Mouse (Mus musculus) heart, adult 18-20 months (tissue): ENCODE results near the gene Limch1. TPM values are rescaled to one million over a fixed set of nuclear protein-coding genes. Genes with fewer than 3 reads are reported as not detected.
A peak's percentile ranks its signal among the peaks of the same experiment; 100 is the strongest.

ENCODE experiments used
- DNase-seq, 2 experiments: peaks; one replicate each; pipeline ENCODE4 v3.0.0; 2021 to 2022; ENCODE audit warnings: mixed read lengths in 1 of 2
- total RNA-seq, 2 experiments: library from RNA; stranded (reverse); gene quantifications; 2 replicates each; pipeline ENCODE4 v1.2.3; 2021

The Limch1 gene
- total RNA-seq, 2 experiments from 2014 or later, result 237 to 240 TPM

- no peak for DNase-seq
Observed at GRCm38 (mm10) chr5:66876018-66876805, 130.6 kb downstream of the Limch1 start.

- DNase-seq, result no peak
Observed at GRCm38 (mm10) chr5:66877066-66877465, 131.4 kb downstream of the Limch1 start.

- DNase-seq, result no peak
Observed at GRCm38 (mm10) chr5:66881901-66882341, 136.3 kb downstream of the Limch1 start.

- DNase-seq, result no peak
Observed at GRCm38 (mm10) chr5:66882718-66883117, 137.1 kb downstream of the Limch1 start.

- peak in 1 of 2 experiments; percentile 66 for DNase-seq
Observed at GRCm38 (mm10) chr5:66884505-66884904, 138.9 kb downstream of the Limch1 start.

GRCm38 (mm10) chr5:66886410-66887120 lies 140.9 kb downstream of the Limch1 start:
- no peak for DNase-seq

- DNase-seq, result peak in 1 of 2 experiments; percentile 28
Observed at GRCm38 (mm10) chr5:66888061-66888460, 142.4 kb downstream of the Limch1 start.

GRCm38 (mm10) chr5:66889337-66889736 lies 143.7 kb downstream of the Limch1 start:
- DNase-seq, result no peak

- DNase-seq, result peak; percentile 51 to 75
Observed at GRCm38 (mm10) chr5:66895440-66896120, 150.0 kb downstream of the Limch1 start.

- DNase-seq, result no peak
Observed at GRCm38 (mm10) chr5:66897584-66897983, 152.0 kb downstream of the Limch1 start.

- DNase-seq, result no peak
Observed at GRCm38 (mm10) chr5:66898252-66898651, 152.6 kb downstream of the Limch1 start.

- no peak for DNase-seq
Observed at GRCm38 (mm10) chr5:66898811-66899430, 153.3 kb downstream of the Limch1 start.

GRCm38 (mm10) chr5:66901116-66901515 lies 155.5 kb downstream of the Limch1 start:
- DNase-seq, result no peak

- DNase-seq, result no peak
Observed at GRCm38 (mm10) chr5:66904835-66905234, 159.2 kb downstream of the Limch1 start.

GRCm38 (mm10) chr5:66908883-66909282 lies 163.3 kb downstream of the Limch1 start:
- no peak for DNase-seq

GRCm38 (mm10) chr5:66909962-66910361 lies 164.3 kb downstream of the Limch1 start:
- no peak for DNase-seq

- DNase-seq, result no peak
Observed at GRCm38 (mm10) chr5:66910610-66911009, 165.0 kb downstream of the Limch1 start.

GRCm38 (mm10) chr5:66911068-66911467 lies 165.4 kb downstream of the Limch1 start:
- DNase-seq, result no peak

- DNase-seq, result no peak
Observed at GRCm38 (mm10) chr5:66913791-66914190, 168.2 kb downstream of the Limch1 start.

- no peak for DNase-seq
Observed at GRCm38 (mm10) chr5:66917353-66918315, 172.0 kb downstream of the Limch1 start.
